Mouse (Mus musculus) liver, embryonic 12.5 days (tissue): ENCODE measurements at regions not wholly inside any gene's neighbourhood (a gene's known extent, or its start where the extent isn't known, plus 50 kb on each side); places are given as distances from the start of the nearest gene placed in this dataset.

Experiments
- ATAC-seq: fragments of 200-750 bp; cut with Nextera tagmentation; 2 replicates; pipeline ENCODE4 v1.8.0; 2017; ENCODE audit warnings: moderate number of reproducible peaks, mild to moderate bottlenecking, moderate library complexity
- H3K27ac ChIP-seq: fragments of 300-500 bp; sonication (generic); 2 replicates; pipeline ENCODE4 v1.5.1; 2016; ENCODE audit warnings: mild to moderate bottlenecking
- H3K27me3 ChIP-seq: fragments of 300-500 bp; sonication (generic); replicated peaks from 2 replicates; pipeline ENCODE4 v1.6.1; 2016; ENCODE audit warnings: mild to moderate bottlenecking, moderate library complexity
- H3K36me3 ChIP-seq: fragments of 300-500 bp; sonication (generic); 2 replicates; pipeline ENCODE4 v1.6.1; 2016; ENCODE audit warnings: mild to moderate bottlenecking, moderate library complexity
- H3K4me1 ChIP-seq: fragments of 300-500 bp; sonication (generic); 2 replicates; pipeline ENCODE4 v1.6.1; 2016
- H3K4me2 ChIP-seq: fragments of 300-500 bp; sonication (generic); 2 replicates; pipeline ENCODE4 v1.6.1; 2016; ENCODE audit warnings: mild to moderate bottlenecking, moderate library complexity
- H3K4me3 ChIP-seq: fragments of 300-500 bp; sonication (generic); 2 replicates; pipeline ENCODE4 v1.5.1; 2016; ENCODE audit warnings: mild to moderate bottlenecking, moderate library complexity
- H3K9ac ChIP-seq: fragments of 300-500 bp; sonication (generic); 2 replicates; pipeline ENCODE4 v1.6.1; 2016; ENCODE audit warnings: mild to moderate bottlenecking, moderate library complexity
- H3K9me3 ChIP-seq: fragments of 300-500 bp; sonication (generic); replicated peaks from 2 replicates; pipeline ENCODE4 v1.6.1; 2016; ENCODE audit warnings: mild to moderate bottlenecking, moderate library complexity
- WGBS: fragments of 180-500 bp; shearing (Covaris S2); methylation state at CpG from one replicate; pipeline ENCODE4 v1.1.7; 2016; ENCODE audit not compliant: insufficient replicate concordance; 5-methylcytosine and 5-hydroxymethylcytosine counted together

- Histone ChIP-seq H3K9me3 (no peaks in the 10 kb centered on the region), H3K27ac (no peak overlapping the region), H3K27me3 (no peaks in the 10 kb centered on the region), H3K4me3 (no peak overlapping the region), H3K4me2 (no peak overlapping the region), H3K4me1 (no peaks in the 10 kb centered on the region), H3K9ac (no peak overlapping the region), H3K36me3 (no peaks in the 10 kb centered on the region)
- no peak for ATAC-seq
- 75% methylated on average over 1 of the region's 1 CpGs for WGBS
Measured at GRCm38 (mm10) chr4:83966898-83967297, 441.6 kb downstream of the Ccdc171 start.

GRCm38 (mm10) chr4:83973162-83973561, 447.8 kb downstream of the Ccdc171 start:
- H3K4me3 ChIP-seq, result no peak overlapping the region
- H3K27me3 ChIP-seq, result no peaks in the 10 kb centered on the region
- WGBS, result 61% methylated on average over 4 of the region's 4 CpGs
- ATAC-seq, result no peak
- no peak overlapping the region for H3K9ac ChIP-seq
- no peaks in the 10 kb centered on the region for H3K4me1 ChIP-seq
- no peak overlapping the region for H3K27ac ChIP-seq
- H3K36me3 ChIP-seq, result no peaks in the 10 kb centered on the region
- no peaks in the 10 kb centered on the region for H3K9me3 ChIP-seq
- H3K4me2 ChIP-seq, result no peak overlapping the region

- H3K27me3 ChIP-seq, result no peaks in the 10 kb centered on the region
- WGBS, result 54% methylated on average over 7 of the region's 7 CpGs
- H3K27ac ChIP-seq, result no peak overlapping the region
- H3K4me2 ChIP-seq, result no peak overlapping the region
- H3K9me3 ChIP-seq, result no peaks in the 10 kb centered on the region
- H3K9ac ChIP-seq, result no peak overlapping the region
- no peaks in the 10 kb centered on the region for H3K36me3 ChIP-seq
- ATAC-seq, result no peak
- H3K4me3 ChIP-seq, result no peak overlapping the region
- no peaks in the 10 kb centered on the region for H3K4me1 ChIP-seq
Measured at GRCm38 (mm10) chr4:83974214-83975012, 449.1 kb downstream of the Ccdc171 start.

GRCm38 (mm10) chr4:83975569-83975968, 450.2 kb downstream of the Ccdc171 start:
- H3K36me3 ChIP-seq, result no peaks in the 10 kb centered on the region
- H3K27me3 ChIP-seq, result no peaks in the 10 kb centered on the region
- H3K4me3 ChIP-seq, result no peak overlapping the region
- no peak overlapping the region for H3K27ac ChIP-seq
- no peak overlapping the region for H3K9ac ChIP-seq
- H3K4me2 ChIP-seq, result no peak overlapping the region
- 59% methylated on average over 5 of the region's 5 CpGs for WGBS
- H3K9me3 ChIP-seq, result no peaks in the 10 kb centered on the region
- H3K4me1 ChIP-seq, result no peaks in the 10 kb centered on the region
- ATAC-seq, result no peak

- H3K9ac ChIP-seq, result no peak overlapping the region
- H3K4me1 ChIP-seq, result no peaks in the 10 kb centered on the region
- H3K27ac ChIP-seq, result no peak overlapping the region
- H3K4me3 ChIP-seq, result no peak overlapping the region
- ATAC-seq, result no peak
- WGBS, result 71% methylated on average over 12 of the region's 12 CpGs
- H3K9me3 ChIP-seq, result no peaks in the 10 kb centered on the region
- no peaks in the 10 kb centered on the region for H3K27me3 ChIP-seq
- H3K4me2 ChIP-seq, result no peak overlapping the region
- no peaks in the 10 kb centered on the region for H3K36me3 ChIP-seq
Measured at GRCm38 (mm10) chr4:83976067-83976466, 450.7 kb downstream of the Ccdc171 start.

- H3K9me3 ChIP-seq, result no peaks in the 10 kb centered on the region
- no peak overlapping the region for H3K4me2 ChIP-seq
- H3K9ac ChIP-seq, result no peak overlapping the region
- WGBS, result 32% methylated on average over 4 of the region's 4 CpGs
- H3K4me3 ChIP-seq, result no peak overlapping the region
- ATAC-seq, result no peak
- no peaks in the 10 kb centered on the region for H3K36me3 ChIP-seq
- H3K4me1 ChIP-seq, result no peaks in the 10 kb centered on the region
- H3K27me3 ChIP-seq, result no peaks in the 10 kb centered on the region
- H3K27ac ChIP-seq, result no peak overlapping the region
Measured at GRCm38 (mm10) chr4:83979088-83979487, 453.7 kb downstream of the Ccdc171 start.

GRCm38 (mm10) chr4:83984671-83985391, 459.5 kb downstream of the Ccdc171 start:
- Histone ChIP-seq H3K4me3 (no peak overlapping the region), H3K9me3 (no peaks in the 10 kb centered on the region), H3K4me2 (no peak overlapping the region), H3K36me3 (no peaks in the 10 kb centered on the region), H3K9ac (no peak overlapping the region), H3K27me3 (no peaks in the 10 kb centered on the region), H3K27ac (no peak overlapping the region), H3K4me1 (0 out of 2 replicates have a peak, but pooled peaks cover 7% of the 10 kb centered on the region)
- ATAC-seq, result no peak
- WGBS, result 70% methylated on average over 15 of the region's 15 CpGs

- H3K4me1 ChIP-seq, result 0 out of 2 replicates have a peak, but pooled peaks cover 7% of the 10 kb centered on the region
- no peak overlapping the region for H3K9ac ChIP-seq
- no peak for ATAC-seq
- no peak overlapping the region for H3K4me3 ChIP-seq
- H3K36me3 ChIP-seq, result no peaks in the 10 kb centered on the region
- 85% methylated on average over 5 of the region's 5 CpGs for WGBS
- no peaks in the 10 kb centered on the region for H3K27me3 ChIP-seq
- H3K27ac ChIP-seq, result no peak overlapping the region
- H3K9me3 ChIP-seq, result no peaks in the 10 kb centered on the region
- no peak overlapping the region for H3K4me2 ChIP-seq
Measured at GRCm38 (mm10) chr4:83985451-83985850, 460.1 kb downstream of the Ccdc171 start.

GRCm38 (mm10) chr4:83986951-83987822, 461.8 kb downstream of the Ccdc171 start:
- Histone ChIP-seq H3K36me3 (no peaks in the 10 kb centered on the region), H3K9ac (no peak overlapping the region), H3K4me1 (peaks cover 7% of the 10 kb centered on the region; the same call in 1 of the 2 replicates), H3K9me3 (no peaks in the 10 kb centered on the region), H3K4me2 (no peak overlapping the region), H3K27ac (no peak overlapping the region), H3K4me3 (no peak overlapping the region), H3K27me3 (no peaks in the 10 kb centered on the region)
- no peak for ATAC-seq
- 66% methylated on average over 13 of the region's 13 CpGs for WGBS

GRCm38 (mm10) chr4:83987846-83988245, 462.5 kb downstream of the Ccdc171 start:
- Histone ChIP-seq H3K27me3 (no peaks in the 10 kb centered on the region), H3K9ac (no peak overlapping the region), H3K4me2 (no peak overlapping the region), H3K36me3 (no peaks in the 10 kb centered on the region), H3K4me1 (peaks cover 7% of the 10 kb centered on the region; the same call in 1 of the 2 replicates), H3K27ac (no peak overlapping the region), H3K9me3 (no peaks in the 10 kb centered on the region), H3K4me3 (no peak overlapping the region)
- ATAC-seq, result no peak
- 61% methylated on average over 11 of the region's 12 CpGs for WGBS

- Histone ChIP-seq H3K9me3 (no peaks in the 10 kb centered on the region), H3K4me3 (no peak overlapping the region), H3K4me2 (no peak overlapping the region), H3K36me3 (no peaks in the 10 kb centered on the region), H3K4me1 (peaks cover 7% of the 10 kb centered on the region; the same call in 1 of the 2 replicates), H3K27me3 (no peaks in the 10 kb centered on the region), H3K9ac (no peak overlapping the region), H3K27ac (no peak overlapping the region)
- no peak for ATAC-seq
- 56% methylated on average over 5 of the region's 5 CpGs for WGBS
Measured at GRCm38 (mm10) chr4:83988314-83988713, 463.0 kb downstream of the Ccdc171 start.
